Mouse (Mus musculus): ENCODE data around the gene Lin28a. TPM values are rescaled to one million over a fixed set of nuclear protein-coding genes. Genes with fewer than 3 reads are reported as not detected.

Lin28a gene
- polyA plus RNA-seq (2015; fragmentation: Nextera tagmentation; extraction: Ambion mirVana), result 0.04 and 0.09 TPM in 2 replicates

DNA sequence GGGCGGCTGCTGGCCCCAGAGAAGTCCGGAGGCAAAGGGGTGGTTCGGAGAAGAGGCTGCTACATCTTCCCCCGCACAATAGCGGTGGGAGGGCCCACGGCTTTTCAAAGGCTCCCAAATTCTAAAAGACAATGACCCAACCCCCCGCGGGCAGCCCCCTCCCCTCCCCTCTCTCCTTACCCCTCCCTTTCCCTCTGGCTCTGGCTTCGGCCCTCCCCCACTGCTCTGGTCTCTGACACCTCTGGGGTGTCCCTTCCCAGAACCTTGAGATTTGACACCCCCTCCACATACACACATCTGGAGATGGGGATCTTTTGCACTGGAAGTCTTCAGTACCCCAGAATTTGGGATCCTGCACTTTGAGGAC is at the start of gene Lin28a:
Gene Lin28a, minus strand, starts transcription at position 63 of the 367 bp plus-strand sequence.

DNA sequence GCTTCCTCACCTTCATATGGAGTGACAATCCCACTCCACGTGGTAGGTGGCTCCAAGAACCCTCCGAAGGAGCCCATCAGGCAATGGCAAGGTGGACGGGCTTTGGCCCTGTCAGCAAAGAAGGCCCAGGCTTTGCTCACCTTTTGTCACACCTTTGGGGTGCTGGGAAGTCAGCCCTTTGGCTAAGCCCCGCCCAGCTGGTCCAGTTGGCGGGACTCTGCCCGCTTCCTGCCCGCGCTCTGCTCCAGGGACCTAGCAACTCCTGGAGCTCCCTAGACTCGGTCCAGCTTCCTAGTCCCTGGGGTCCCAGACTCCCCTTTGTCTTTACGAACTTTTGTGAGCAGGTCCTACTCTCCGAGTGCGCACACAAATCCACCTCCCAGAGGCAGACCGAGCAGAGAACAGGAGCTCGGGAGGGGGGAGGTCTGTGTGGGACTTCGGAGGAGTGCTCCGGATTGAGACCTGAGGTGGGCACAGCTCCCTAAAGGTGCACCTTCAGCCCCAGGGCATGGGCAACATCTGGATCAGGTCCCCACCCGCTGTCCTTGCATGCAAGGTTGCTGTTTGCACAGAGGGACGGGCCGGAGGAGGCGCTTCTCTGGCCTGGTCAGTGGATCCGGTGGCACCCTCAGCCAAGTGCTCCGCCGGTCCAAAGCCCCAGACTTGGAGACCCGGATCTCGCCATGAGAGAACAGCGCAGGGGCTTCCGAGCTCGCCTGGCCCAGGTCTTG is 41.7 kb upstream of the Lin28a start, which contains the start of gene Crybg2:
Gene Crybg2, plus strand, starts transcription at position 681 of the 731 bp plus-strand sequence.

DNA sequence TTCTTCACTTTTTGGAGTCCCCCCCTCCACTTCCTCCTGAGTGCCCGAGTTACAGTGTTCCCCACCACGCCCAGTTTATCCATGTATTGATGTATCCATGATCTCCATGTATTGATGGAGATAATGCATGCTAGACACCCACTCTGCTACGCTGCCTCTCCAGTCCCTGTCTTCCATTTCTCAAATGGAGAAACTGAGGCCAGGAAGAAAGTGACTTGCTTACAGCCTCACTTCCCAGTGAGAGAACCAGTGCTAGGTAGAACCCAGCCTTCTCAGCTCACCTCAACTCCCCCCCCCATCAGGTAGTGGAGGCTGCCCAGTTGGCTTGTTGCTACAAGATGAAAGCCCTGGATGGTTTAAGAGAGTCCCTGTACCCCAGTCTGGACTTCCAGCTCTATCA is 34.9 kb upstream of the Lin28a start, which contains the start of gene Zfp683:
Gene Zfp683, plus strand, starts transcription at position 301 of the 400 bp plus-strand sequence.

DNA sequence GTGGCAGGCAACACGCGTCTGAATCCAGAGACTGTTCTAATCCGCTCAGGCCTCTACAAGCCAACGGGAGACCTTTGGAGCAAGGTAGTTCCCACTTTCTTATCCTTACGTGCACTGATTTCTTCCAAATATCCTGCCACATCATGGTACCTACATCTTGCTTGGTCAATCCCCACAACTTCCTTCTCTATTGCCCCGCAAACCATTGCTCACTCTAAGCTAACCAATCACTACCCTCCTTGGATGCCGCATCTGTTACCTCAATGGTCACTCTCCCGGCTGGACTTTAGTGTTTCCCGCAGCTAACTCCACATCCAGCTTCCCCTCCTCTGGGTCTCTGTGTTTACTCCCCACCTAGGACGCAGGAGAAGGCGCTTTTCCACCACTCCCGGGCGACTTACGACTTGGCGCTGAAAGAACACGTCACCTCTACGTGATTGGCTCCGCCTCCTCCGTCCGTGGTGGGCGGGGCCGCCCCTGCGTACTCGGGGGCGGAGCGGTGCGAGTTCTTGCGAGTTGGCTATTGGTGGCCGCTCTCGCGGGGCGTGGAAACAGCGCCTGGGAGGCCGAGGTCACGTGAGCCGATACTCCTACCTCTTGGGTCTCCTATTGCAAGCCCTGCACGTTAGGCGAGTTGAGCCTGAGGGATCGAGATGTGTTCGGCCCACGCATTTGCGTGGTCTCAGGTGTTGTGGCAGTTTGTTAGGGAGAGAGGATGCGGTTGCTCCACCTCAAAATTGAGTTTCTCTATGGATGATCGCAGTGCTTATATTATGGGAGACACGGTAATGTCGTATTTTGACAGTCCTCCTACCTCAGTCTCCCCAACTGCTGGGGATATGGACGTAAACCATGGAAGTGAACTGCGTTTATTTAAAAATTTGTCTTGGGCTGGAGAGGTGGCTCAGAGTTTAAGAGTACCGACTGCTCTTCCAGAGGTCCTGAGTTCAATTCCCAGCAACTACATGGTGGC is 17.9 kb downstream of the Lin28a start, which contains the start of gene Dhdds:
Gene Dhdds, minus strand, starts transcription at position 453 of the 973 bp plus-strand sequence.

DNA sequence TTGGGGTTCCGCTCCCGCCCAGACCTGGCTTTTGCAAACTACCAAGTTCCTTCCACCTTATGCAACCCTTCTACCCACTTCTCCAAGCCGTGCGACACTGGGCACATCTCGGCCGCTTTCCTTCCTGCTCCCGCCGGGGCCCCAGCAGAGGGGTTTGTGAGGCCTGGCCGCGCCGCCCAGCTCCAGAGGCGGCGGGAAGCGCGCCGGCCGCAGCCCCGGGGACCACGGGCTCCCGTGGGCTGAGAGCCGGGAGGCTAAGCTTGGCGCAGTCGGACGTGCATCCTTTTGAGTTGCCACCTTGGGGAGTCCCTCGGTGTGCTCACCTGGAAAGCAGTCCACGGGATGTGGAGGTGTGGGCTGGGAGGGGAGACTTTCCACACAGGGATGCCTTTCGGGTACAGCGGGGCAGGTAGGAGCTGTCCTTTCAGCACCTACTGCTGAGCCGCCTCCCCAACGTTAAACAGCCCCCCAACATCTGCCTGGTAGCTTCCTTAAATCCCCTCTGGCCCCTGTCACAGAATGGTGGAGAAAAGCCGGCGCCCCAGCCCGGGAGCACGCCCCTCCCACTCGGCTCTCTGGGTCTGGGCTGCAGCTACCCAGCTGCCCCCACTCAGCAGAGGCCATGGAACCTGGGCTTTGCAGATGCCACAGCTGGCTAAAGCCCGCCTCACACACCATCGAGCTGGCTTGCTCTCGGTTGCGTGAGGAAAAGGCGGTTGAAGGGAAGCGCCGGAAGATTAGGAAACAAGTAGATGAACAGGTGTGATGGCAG is 50.3 kb downstream of the Lin28a start, which contains the start of gene Hmgn2:
Gene Hmgn2, minus strand, starts transcription at position 501 of the 772 bp plus-strand sequence.

Other genes starting within 250 kb of the Lin28a start
- gene Rps6ka1, start 131.0 kb downstream of the Lin28a start, polyA plus RNA-seq (2015; fragmentation: Nextera tagmentation; extraction: Ambion mirVana), result 11.7 and 22.3 TPM in 2 replicates
- gene Hmgn2, start 50.2 kb downstream of the Lin28a start, polyA plus RNA-seq (2015; fragmentation: Nextera tagmentation; extraction: Ambion mirVana), result 945 and 1,085 TPM in 2 replicates
- 25.2 and 34.1 TPM in 2 replicates for gene Dhdds, start 17.9 kb downstream of the Lin28a start, polyA plus RNA-seq (2015; fragmentation: Nextera tagmentation; extraction: Ambion mirVana)
- not detected in 2 replicates for gene Zfp683, start 35.0 kb upstream of the Lin28a start, polyA plus RNA-seq (2015; fragmentation: Nextera tagmentation; extraction: Ambion mirVana)
- gene Crybg2, start 42.0 kb upstream of the Lin28a start, polyA plus RNA-seq (2015; fragmentation: Nextera tagmentation; extraction: Ambion mirVana), result 0.92 TPM in 1 of 2 replicates, not detected in the other
- 24.9 and 36.6 TPM in 2 replicates for gene Cd52, start 76.2 kb upstream of the Lin28a start, polyA plus RNA-seq (2015; fragmentation: Nextera tagmentation; extraction: Ambion mirVana)
- 4.0 and 8.7 TPM in 2 replicates for gene Ubxn11, start 83.7 kb upstream of the Lin28a start, polyA plus RNA-seq (2015; fragmentation: Nextera tagmentation; extraction: Ambion mirVana)
- gene Sh3bgrl3, start 109.9 kb upstream of the Lin28a start, polyA plus RNA-seq (2015; fragmentation: Nextera tagmentation; extraction: Ambion mirVana), result 308 and 310 TPM in 2 replicates
- gene Cep85, start 168.3 kb upstream of the Lin28a start, polyA plus RNA-seq (2015; fragmentation: Nextera tagmentation; extraction: Ambion mirVana), result 24.0 and 39.9 TPM in 2 replicates
- gene Gm7534, start 184.2 kb upstream of the Lin28a start, polyA plus RNA-seq (2015; fragmentation: Nextera tagmentation; extraction: Ambion mirVana), result not detected in 2 replicates
- gene Catsper4, start 208.5 kb upstream of the Lin28a start, polyA plus RNA-seq (2015; fragmentation: Nextera tagmentation; extraction: Ambion mirVana), result not detected in 2 replicates
- 0.46 and 0.55 TPM in 2 replicates for gene Cnksr1, start 219.6 kb upstream of the Lin28a start, polyA plus RNA-seq (2015; fragmentation: Nextera tagmentation; extraction: Ambion mirVana)
- 0.17 TPM in 1 of 2 replicates, not detected in the other for gene E130218I03Rik, start 224.8 kb upstream of the Lin28a start, polyA plus RNA-seq (2015; fragmentation: Nextera tagmentation; extraction: Ambion mirVana)
- 17.0 and 19.2 TPM in 2 replicates for gene Zfp593, start 226.8 kb upstream of the Lin28a start, polyA plus RNA-seq (2015; fragmentation: Nextera tagmentation; extraction: Ambion mirVana)
- not detected in 2 replicates for gene Gm30191, start 228.1 kb upstream of the Lin28a start, polyA plus RNA-seq (2015; fragmentation: Nextera tagmentation; extraction: Ambion mirVana)
- 11.8 and 12.2 TPM in 2 replicates for gene Grrp1, start 235.3 kb upstream of the Lin28a start, polyA plus RNA-seq (2015; fragmentation: Nextera tagmentation; extraction: Ambion mirVana)

Measured in adrenal gland, postnatal 0 days (tissue).